ENCODE assay signal across 25 mouse cellular contexts in the genomic region with DNA sequence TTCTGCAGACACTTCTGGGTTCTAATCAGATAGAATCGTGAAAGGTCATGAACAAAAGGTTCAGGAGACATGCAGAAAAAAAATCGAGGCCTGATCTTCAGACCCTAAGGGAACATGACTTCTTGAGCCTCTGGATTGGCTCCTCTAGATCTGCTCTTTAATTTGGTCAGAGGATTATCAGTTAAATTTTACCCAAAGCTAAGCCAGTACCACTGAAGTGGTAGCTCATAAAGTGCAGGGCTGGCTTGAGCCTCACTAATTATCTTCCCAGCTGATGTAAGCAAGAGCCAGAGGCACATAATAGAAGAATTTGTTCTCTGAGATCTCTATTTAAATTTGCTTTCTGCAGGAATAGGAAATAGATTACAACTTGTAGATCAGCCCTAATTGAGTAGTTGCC.
DNase-seq lines count a peak whose midpoint lies in the region; ATAC-seq and TF ChIP-seq lines count a peak whose summit lies in the region.
"Had no signal": no experiment of that assay in that cellular context is flagged by ENCODE, and none has a peak within 500 bp of the region (broad histone marks: within the 10 kb centered on the region; RNA-seq: fewer than 3 reads in every experiment).

No protein-coding gene starts in this region.

- ATAC-seq in kidney, embryonic 16.5 days (ENCODE audit: low FRiP score, low TSS enrichment) = no peak
- ATAC-seq in kidney, embryonic 14.5 days (ENCODE audit: low FRiP score, low TSS enrichment) = no peak
- ATAC-seq: activated CD4-positive, CD25-positive, alpha-beta regulatory T cell, adult 4 months; CD4-positive, CD25-positive, alpha-beta regulatory T cell, adult 4 months; forebrain, embryonic 13.5 days; forebrain, embryonic 15.5 days; forebrain, postnatal 0 days; Patski had no signal

- H3K27ac ChIP-seq in kidney, embryonic 16.5 days (ENCODE audit: low read length) = no peak overlapping the region
- H3K27ac ChIP-seq in kidney, embryonic 14.5 days (ENCODE audit: low read depth, low read length) = no peak overlapping the region
- peak overlapping the region; percentile 88 for H3K27ac ChIP-seq in layer of hippocampus, adult 2 months
- H3K27ac ChIP-seq: embryonic facial prominence, embryonic 10.5 days; embryonic facial prominence, embryonic 12.5 days; forebrain, embryonic 13.5 days; forebrain, embryonic 15.5 days had no signal

- peak; percentile 21 for DNase-seq in kidney, adult 11 months
- peak; percentile 20 to 43 for DNase-seq in kidney, adult 8-10 months
- no peak for DNase-seq in layer of hippocampus, adult 2 months (ENCODE audit: low spot score in 2 of 2)
- no peak for DNase-seq in layer of hippocampus, adult 18-20 months (ENCODE audit: low spot score in 2 of 2)
- DNase-seq: adrenal gland, adult 8-10 months; adrenal gland, postnatal 14 days; adrenal gland, postnatal 36 days; B cell, adult 2 months; cerebellum, adult 11 months; cerebellum, adult 18-20 months; cerebellum, adult 8-10 months; cerebellum, adult 9-11 months; cerebellum, postnatal 14 days; forebrain, postnatal 0 days had no signal

- H3K4me1 ChIP-seq in kidney, embryonic 16.5 days (ENCODE audit: insufficient read depth, low read length) = no peaks in the 10 kb centered on the region
- no peaks in the 10 kb centered on the region for H3K4me1 ChIP-seq in kidney, embryonic 14.5 days (ENCODE audit: control insufficient read depth, insufficient read depth, low read length)
- H3K4me1 ChIP-seq: embryonic facial prominence, embryonic 10.5 days; embryonic facial prominence, embryonic 12.5 days had no signal

- TF ChIP-seq CTCF in layer of hippocampus, adult 2 months (conservative IDR thresholded peaks at IDR 0.05) = no peak

- H3K27me3 ChIP-seq in kidney, embryonic 16.5 days (ENCODE audit: insufficient read depth, low read length) = no peaks in the 10 kb centered on the region
- H3K27me3 ChIP-seq in kidney, embryonic 14.5 days (ENCODE audit: control insufficient read depth, insufficient read depth, low read length) = no peaks in the 10 kb centered on the region
- H3K27me3 ChIP-seq: CH12.LX; embryonic facial prominence, embryonic 12.5 days; forebrain, embryonic 13.5 days; forebrain, embryonic 15.5 days; Patski had no signal

- H3K36me3 ChIP-seq in kidney, embryonic 16.5 days (ENCODE audit: insufficient read depth, low read length) = no peaks in the 10 kb centered on the region
- no peaks in the 10 kb centered on the region for H3K36me3 ChIP-seq in kidney, embryonic 14.5 days (ENCODE audit: control insufficient read depth, insufficient read depth, low read length)
- H3K36me3 ChIP-seq: embryonic facial prominence, embryonic 10.5 days; embryonic facial prominence, embryonic 12.5 days; forebrain, embryonic 15.5 days had no signal

- H3K4me3 ChIP-seq in kidney, embryonic 16.5 days (ENCODE audit: low read length) = no peak overlapping the region
- H3K4me3 ChIP-seq in kidney, embryonic 14.5 days (ENCODE audit: low read length) = no peak overlapping the region
- no peak overlapping the region for H3K4me3 ChIP-seq in layer of hippocampus, adult 2 months
- H3K4me3 ChIP-seq: embryonic facial prominence, embryonic 10.5 days; embryonic facial prominence, embryonic 12.5 days; forebrain, embryonic 13.5 days; forebrain, embryonic 15.5 days had no signal

- no peak overlapping the region for H3K4me2 ChIP-seq in kidney, embryonic 16.5 days (replicated peaks; ENCODE audit: low read depth, low read length)
- H3K4me2 ChIP-seq in kidney, embryonic 14.5 days (replicated peaks; ENCODE audit: low read depth, low read length) = no peak overlapping the region
- H3K4me2 ChIP-seq: embryonic facial prominence, embryonic 12.5 days; forebrain, embryonic 13.5 days; forebrain, embryonic 15.5 days had no signal

- no peaks in the 10 kb centered on the region for H3K9me3 ChIP-seq in kidney, embryonic 16.5 days (ENCODE audit: low read length)
- H3K9me3 ChIP-seq in kidney, embryonic 14.5 days (ENCODE audit: control insufficient read depth, low read length) = no peaks in the 10 kb centered on the region
- H3K9me3 ChIP-seq: embryonic facial prominence, embryonic 10.5 days; embryonic facial prominence, embryonic 12.5 days; forebrain, embryonic 13.5 days; forebrain, embryonic 15.5 days; G1E had no signal

- 58% methylated on average over 2 of the region's 2 CpGs for WGBS in kidney, embryonic 16.5 days
- WGBS in kidney, embryonic 14.5 days = 64% methylated on average over 2 of the region's 2 CpGs

- H3K9ac ChIP-seq in kidney, embryonic 16.5 days (replicated peaks; ENCODE audit: low read length) = no peak overlapping the region
- H3K9ac ChIP-seq in kidney, embryonic 14.5 days (ENCODE audit: low read depth, low read length) = no peak overlapping the region
- H3K9ac ChIP-seq: embryonic facial prominence, embryonic 12.5 days; forebrain, embryonic 13.5 days; forebrain, embryonic 15.5 days; forebrain, postnatal 0 days had no signal

Comparison
In these comparisons a context has a peak if more than half of its experiments do, and no peak if none do; other contexts are left out.
1. DNase-seq: peak in kidney, adult 11 months (single experiment) and kidney, adult 8-10 months (2 of 2); none in layer of hippocampus, adult 2 months (0 of 2) and layer of hippocampus, adult 18-20 months (0 of 2).